Comparison of ENCODE assay signal across 11 mouse cellular contexts in genomic region chr11:78411606-78412323, GRCm38 (mm10). TPM values are rescaled to one million over a fixed set of nuclear protein-coding genes. Genes with fewer than 3 reads are reported as not detected.
A peak's percentile ranks its signal among the peaks of the same experiment; 100 is the strongest.
DNase-seq lines count a peak whose midpoint lies in the region; ATAC-seq and TF ChIP-seq lines count a peak whose summit lies in the region.
"Had no signal": no experiment of that assay in that cellular context is flagged by ENCODE, and none has a peak within 500 bp of the region (broad histone marks: within the 10 kb centered on the region; RNA-seq: fewer than 3 reads in every experiment).

No protein-coding gene starts in this region.

- ATAC-seq in megakaryocyte progenitor cell, adult 5-6 weeks (replicated peaks; ENCODE audit: poor library complexity) = no peak

- no peak for DNase-seq in left cerebral cortex, adult 2 months (ENCODE audit: extremely low spot score in 1 of 2, low spot score in 2 of 2)
- no peak for DNase-seq in left cerebral cortex, postnatal 14 days (ENCODE audit: low spot score in 2 of 2)
- peak; percentile 78 for DNase-seq in adrenal gland, adult 8-10 months
- DNase-seq in cerebellum, adult 8-10 months = peak; percentile 19
- peak; percentile 33 to 45 for DNase-seq in layer of hippocampus, postnatal 14 days (ENCODE audit: low spot score in 2 of 2)
- no peak for DNase-seq in kidney, adult 18-20 months
- DNase-seq: lung, embryonic 14.5 days had no signal

- H3K27ac ChIP-seq in left cerebral cortex, adult 2 months = peak overlapping the region; percentile 38; the same call in 1 of the 2 replicates
- H3K27ac ChIP-seq: forebrain, embryonic 10.5 days; heart, embryonic 15.5 days had no signal

- H3K4me3 ChIP-seq in left cerebral cortex, adult 2 months = no peak overlapping the region
- H3K4me3 ChIP-seq: forebrain, embryonic 10.5 days; heart, embryonic 15.5 days had no signal

- no peak for TF ChIP-seq CTCF in left cerebral cortex, adult 2 months (IDR thresholded peaks at IDR 0.05)

- intact Hi-C loops in left cerebral cortex, adult 2 months (cut with DNase I) = no loop called here
- intact Hi-C loops in left cerebral cortex, postnatal 14 days (cut with DNase I) = no loop called here

RNA-seq across cellular contexts. Expression of gene Slc13a2, which starts 10.3 kb away (rescaled TPM):
- total RNA-seq in left cerebral cortex, adult 2 months (2021) = not detected
- not detected for total RNA-seq in left cerebral cortex, postnatal 14 days (2021)
- not detected for total RNA-seq in adrenal gland, adult 8-10 months (2022)
- not detected for total RNA-seq in layer of hippocampus, postnatal 14 days (2021)
- 0.10 and 1.0 TPM in 2 replicates for total RNA-seq in megakaryocyte progenitor cell, adult 5-6 weeks (2015)
- total RNA-seq in megakaryocyte progenitor cell, adult 5-6 weeks (2017) = 0.04 and 0.44 TPM in 2 replicates
- total RNA-seq: left cerebral cortex, adult 18-20 months had no signal

RNA-seq across cellular contexts. Expression of gene Foxn1, which starts 25.4 kb away (rescaled TPM):
- total RNA-seq in left cerebral cortex, adult 2 months (2021) = not detected
- not detected for total RNA-seq in left cerebral cortex, postnatal 14 days (2021)
- total RNA-seq in adrenal gland, adult 8-10 months (2022) = under 1 TPM; 0.20 to 0.77 (median 0.31) TPM
- total RNA-seq in layer of hippocampus, postnatal 14 days (2021) = not detected
- not detected in 2 replicates for total RNA-seq in megakaryocyte progenitor cell, adult 5-6 weeks (2015)
- not detected in 2 replicates for total RNA-seq in megakaryocyte progenitor cell, adult 5-6 weeks (2017)
- total RNA-seq: left cerebral cortex, adult 18-20 months had no signal

RNA-seq across cellular contexts. Expression of gene Slc46a1, which starts 53.7 kb away (rescaled TPM):
- total RNA-seq in left cerebral cortex, adult 2 months (2021) = 10 to 100 TPM; 11.1 to 11.5 TPM
- 10 to 100 TPM; 10.2 to 10.5 TPM for total RNA-seq in left cerebral cortex, postnatal 14 days (2021)
- 10 to 100 TPM; 36.9 to 54.8 (median 42.6) TPM for total RNA-seq in adrenal gland, adult 8-10 months (2022)
- 1 to 10 TPM; 9.6 to 9.8 TPM for total RNA-seq in layer of hippocampus, postnatal 14 days (2021)
- total RNA-seq in megakaryocyte progenitor cell, adult 5-6 weeks (2015) = 2.4 and 2.7 TPM in 2 replicates
- total RNA-seq in megakaryocyte progenitor cell, adult 5-6 weeks (2017) = 1.8 and 5.8 TPM in 2 replicates

Comparison
In these comparisons a context has a peak if more than half of its experiments do, and no peak if none do; other contexts are left out.
1. DNase-seq: peak in adrenal gland, adult 8-10 months (single experiment), cerebellum, adult 8-10 months (single experiment) and layer of hippocampus, postnatal 14 days (2 of 2); none in left cerebral cortex, adult 2 months (0 of 2), left cerebral cortex, postnatal 14 days (0 of 2) and kidney, adult 18-20 months (single experiment).